Mouse (Mus musculus): ENCODE measurements around the gene St6galnac3. TPM values are rescaled to one million over a fixed set of nuclear protein-coding genes. Genes with fewer than 3 reads are reported as not detected.

St6galnac3 gene
- polyA plus RNA-seq, 1 experiment, result 3.2 TPM

DNA sequence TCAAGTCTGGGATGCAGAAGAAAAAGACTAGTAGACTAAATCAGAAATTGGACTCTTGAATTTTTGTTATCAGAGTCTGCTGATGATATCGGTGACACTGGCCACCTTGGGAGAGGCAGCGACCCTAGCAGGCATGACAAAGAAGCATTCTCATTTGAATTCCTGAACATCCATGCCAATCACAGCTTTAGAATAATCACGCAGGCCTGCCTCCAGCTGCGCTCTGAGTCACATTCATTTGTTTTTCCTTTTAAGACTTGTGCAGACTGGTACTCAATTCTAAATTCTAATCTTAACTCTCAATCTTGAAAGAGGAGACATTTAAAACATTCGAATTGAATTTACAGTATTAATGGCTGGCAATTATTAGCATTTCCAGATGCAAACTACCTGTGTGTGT lies 83.2 kb downstream of the St6galnac3 start:
- WGBS, result 85% methylated on average over 5 of the region's 5 CpGs
- no peak for TF ChIP-seq CTCF (conservative IDR thresholded peaks at IDR 0.05; ENCODE audit: insufficient read depth, insufficient read length, low read depth, low read length)
- no peak for TF ChIP-seq POLR2A (IDR thresholded peaks at IDR 0.05; ENCODE audit: low read depth, low read length)
- H3K4me3 ChIP-seq (ENCODE audit: insufficient read depth, low read depth, low read length), result no peak overlapping the region

DNA sequence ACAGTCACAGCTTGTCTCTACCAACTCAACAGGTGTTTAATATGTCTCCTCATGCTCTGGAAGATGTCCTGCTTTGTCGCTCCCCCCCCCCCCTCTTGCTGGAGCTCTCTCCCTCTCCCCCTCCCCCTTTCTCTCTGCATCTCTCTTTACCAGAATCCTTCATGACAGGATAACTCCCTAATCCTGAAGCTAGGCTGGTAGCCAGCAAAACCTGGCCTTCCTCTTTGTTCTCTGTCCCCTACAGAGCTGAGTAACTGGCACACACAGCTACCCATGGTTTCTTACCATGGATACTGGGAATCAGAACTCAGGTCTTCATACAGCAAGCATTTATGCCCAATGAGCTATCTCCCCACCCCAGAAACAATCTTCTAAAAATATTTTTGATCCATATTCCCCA lies 87.6 kb downstream of the St6galnac3 start:
- WGBS, result 89% methylated on average over 1 of the region's 1 CpGs
- H3K36me3 ChIP-seq (ENCODE audit: control insufficient read depth, insufficient read depth, low read length), result no peaks in the 10 kb centered on the region
- no peaks in the 10 kb centered on the region for H3K4me1 ChIP-seq (ENCODE audit: control insufficient read depth, insufficient read depth, low read length)
- no peak overlapping the region for H3K4me3 ChIP-seq (ENCODE audit: insufficient read depth, low read depth, low read length)
- H3K27ac ChIP-seq (ENCODE audit: insufficient read depth, low read depth, low read length), result no peak overlapping the region
- no peak for DNase-seq
- H3K27me3 ChIP-seq (replicated peaks; ENCODE audit: control insufficient read depth, insufficient read depth, low read length), result no peaks in the 10 kb centered on the region
- TF ChIP-seq CTCF (conservative IDR thresholded peaks at IDR 0.05; ENCODE audit: insufficient read depth, insufficient read length, low read depth, low read length) (no peak), POLR2A (IDR thresholded peaks at IDR 0.05; ENCODE audit: low read depth, low read length) (no peak)

More for the DNA sequence above, 83.2 kb downstream of the St6galnac3 start:
- Histone ChIP-seq H3K27me3 (replicated peaks; ENCODE audit: control insufficient read depth, insufficient read depth, low read length) (no peaks in the 10 kb centered on the region), H3K4me1 (ENCODE audit: control insufficient read depth, insufficient read depth, low read length) (peaks cover 8% of the 10 kb centered on the region), H3K27ac (ENCODE audit: insufficient read depth, low read depth, low read length) (no peak overlapping the region), H3K36me3 (ENCODE audit: control insufficient read depth, insufficient read depth, low read length) (no peaks in the 10 kb centered on the region)
- DNase-seq, result no peak

DNA sequence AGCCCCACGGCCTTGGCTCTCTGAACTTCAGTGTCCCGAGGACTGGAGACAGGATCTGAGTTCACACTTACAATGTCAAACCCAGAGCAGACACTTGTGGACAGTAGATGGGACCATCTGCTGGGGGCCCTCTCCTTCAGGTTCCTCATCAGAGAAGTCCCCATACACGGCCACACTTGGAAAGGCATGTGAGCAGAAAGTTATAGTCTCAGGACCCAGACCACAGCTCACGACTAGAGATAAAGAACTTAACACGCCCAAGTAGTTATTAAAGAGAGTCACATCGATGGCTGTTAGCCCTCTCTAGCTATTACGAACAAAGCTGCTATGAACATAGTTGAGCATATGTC lies 88.2 kb downstream of the St6galnac3 start:
- no peak for TF ChIP-seq POLR2A (IDR thresholded peaks at IDR 0.05; ENCODE audit: low read depth, low read length)
- no peak for TF ChIP-seq CTCF (conservative IDR thresholded peaks at IDR 0.05; ENCODE audit: insufficient read depth, insufficient read length, low read depth, low read length)
- Histone ChIP-seq H3K36me3 (ENCODE audit: control insufficient read depth, insufficient read depth, low read length) (no peaks in the 10 kb centered on the region), H3K27me3 (replicated peaks; ENCODE audit: control insufficient read depth, insufficient read depth, low read length) (no peaks in the 10 kb centered on the region), H3K27ac (ENCODE audit: insufficient read depth, low read depth, low read length) (no peak overlapping the region), H3K4me1 (ENCODE audit: control insufficient read depth, insufficient read depth, low read length) (no peaks in the 10 kb centered on the region), H3K4me3 (ENCODE audit: insufficient read depth, low read depth, low read length) (no peak overlapping the region)
- 76% methylated on average over 7 of the region's 7 CpGs for WGBS
- no peak for DNase-seq

- Histone ChIP-seq H3K4me1 (ENCODE audit: control insufficient read depth, insufficient read depth, low read length) (no peaks in the 10 kb centered on the region), H3K27ac (ENCODE audit: insufficient read depth, low read depth, low read length) (no peak overlapping the region), H3K4me3 (ENCODE audit: insufficient read depth, low read depth, low read length) (no peak overlapping the region), H3K36me3 (ENCODE audit: control insufficient read depth, insufficient read depth, low read length) (no peaks in the 10 kb centered on the region), H3K27me3 (replicated peaks; ENCODE audit: control insufficient read depth, insufficient read depth, low read length) (no peaks in the 10 kb centered on the region)
- TF ChIP-seq POLR2A (IDR thresholded peaks at IDR 0.05; ENCODE audit: low read depth, low read length) (no peak), CTCF (conservative IDR thresholded peaks at IDR 0.05; ENCODE audit: insufficient read depth, insufficient read length, low read depth, low read length) (no peak)
- DNase-seq, result no peak
- 42% methylated on average over 2 of the region's 2 CpGs for WGBS
Observed at GRCm38 (mm10) chr3:153636094-153636803, 88.7 kb downstream of the St6galnac3 start.

GRCm38 (mm10) chr3:153631988-153632672 lies 92.8 kb downstream of the St6galnac3 start:
- TF ChIP-seq POLR2A (IDR thresholded peaks at IDR 0.05; ENCODE audit: low read depth, low read length) (no peak), CTCF (conservative IDR thresholded peaks at IDR 0.05; ENCODE audit: insufficient read depth, insufficient read length, low read depth, low read length) (no peak)
- DNase-seq, result no peak

GRCm38 (mm10) chr3:153626237-153626636 lies 98.7 kb downstream of the St6galnac3 start:
- DNase-seq, result no peak
- H3K27ac ChIP-seq (ENCODE audit: insufficient read depth, low read depth, low read length), result no peak overlapping the region
- no peaks in the 10 kb centered on the region for H3K36me3 ChIP-seq (ENCODE audit: control insufficient read depth, insufficient read depth, low read length)
- no peak overlapping the region for H3K4me3 ChIP-seq (ENCODE audit: insufficient read depth, low read depth, low read length)
- no peaks in the 10 kb centered on the region for H3K27me3 ChIP-seq (replicated peaks; ENCODE audit: control insufficient read depth, insufficient read depth, low read length)
- H3K4me1 ChIP-seq (ENCODE audit: control insufficient read depth, insufficient read depth, low read length), result no peaks in the 10 kb centered on the region
- TF ChIP-seq CTCF (conservative IDR thresholded peaks at IDR 0.05; ENCODE audit: insufficient read depth, insufficient read length, low read depth, low read length), result no peak
- no peak for TF ChIP-seq POLR2A (IDR thresholded peaks at IDR 0.05; ENCODE audit: low read depth, low read length)
- WGBS, result 69% methylated on average over 5 of the region's 5 CpGs

More at GRCm38 (mm10) chr3:153631988-153632672, 92.8 kb downstream of the St6galnac3 start:
- 89% methylated on average over 10 of the region's 10 CpGs for WGBS
- no peak overlapping the region for H3K4me3 ChIP-seq (ENCODE audit: insufficient read depth, low read depth, low read length)
- no peaks in the 10 kb centered on the region for H3K36me3 ChIP-seq (ENCODE audit: control insufficient read depth, insufficient read depth, low read length)
- no peaks in the 10 kb centered on the region for H3K4me1 ChIP-seq (ENCODE audit: control insufficient read depth, insufficient read depth, low read length)
- no peaks in the 10 kb centered on the region for H3K27me3 ChIP-seq (replicated peaks; ENCODE audit: control insufficient read depth, insufficient read depth, low read length)
- H3K27ac ChIP-seq (ENCODE audit: insufficient read depth, low read depth, low read length), result no peak overlapping the region

DNA sequence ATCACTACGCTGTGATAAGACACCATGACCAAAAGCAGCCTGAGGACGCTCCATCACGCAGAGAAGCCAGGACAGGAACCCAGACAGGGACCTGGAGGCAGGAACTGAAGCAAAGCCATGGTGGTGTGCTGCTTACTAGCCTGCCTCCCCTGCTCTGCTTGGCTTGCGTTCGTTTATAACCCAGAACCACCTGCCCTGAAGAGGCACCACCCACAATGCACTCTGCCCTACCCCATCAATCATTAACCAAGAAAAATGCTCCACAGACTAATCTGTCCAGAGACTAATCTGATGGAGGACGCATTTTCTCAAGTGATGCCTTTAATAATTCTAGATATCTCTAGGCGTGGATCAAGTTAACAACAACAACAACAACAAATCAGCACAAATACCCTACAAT lies 106.0 kb downstream of the St6galnac3 start:
- peak; percentile 91 for DNase-seq
- Histone ChIP-seq H3K4me1 (ENCODE audit: control insufficient read depth, insufficient read depth, low read length) (peaks cover 8% of the 10 kb centered on the region; the same call in 1 of the 2 replicates), H3K36me3 (ENCODE audit: control insufficient read depth, insufficient read depth, low read length) (no peaks in the 10 kb centered on the region), H3K27ac (ENCODE audit: insufficient read depth, low read depth, low read length) (peak overlapping the region; percentile 45), H3K27me3 (replicated peaks; ENCODE audit: control insufficient read depth, insufficient read depth, low read length) (no peaks in the 10 kb centered on the region), H3K4me3 (ENCODE audit: insufficient read depth, low read depth, low read length) (no peak overlapping the region)
- 69% methylated on average over 7 of the region's 7 CpGs for WGBS
- no peak for TF ChIP-seq CTCF (conservative IDR thresholded peaks at IDR 0.05; ENCODE audit: insufficient read depth, insufficient read length, low read depth, low read length)
- TF ChIP-seq POLR2A (IDR thresholded peaks at IDR 0.05; ENCODE audit: low read depth, low read length), result peak; percentile 24
